Mouse (Mus musculus) hindbrain, embryonic 13.5 days (tissue): ENCODE results near the gene Mkrn2. TPM values are rescaled to one million over a fixed set of nuclear protein-coding genes. Genes with fewer than 3 reads are reported as not detected.
"Not testable (repeated sequence)": the region's sequence is repeated elsewhere in the genome, so short reads cannot be mapped to it uniquely, and the experiment has no call there.

Experiments used
- ATAC-seq: fragments of 200-750 bp; cut with Nextera tagmentation; 2 replicates; pipeline ENCODE4 v1.8.0; 2017; ENCODE audit warnings: moderate TSS enrichment; ENCODE audit not compliant: low FRiP score
- H3K27ac ChIP-seq: fragments of 300-500 bp; sonication (generic); 2 replicates; pipeline ENCODE4 v1.5.1; 2015; ENCODE audit warnings: inconsistent platforms, mild to moderate bottlenecking, moderate library complexity
- H3K27me3 ChIP-seq: fragments of 300-500 bp; sonication (generic); 2 replicates; pipeline ENCODE4 v1.6.1; 2015; ENCODE audit warnings: mild to moderate bottlenecking, inconsistent platforms
- H3K36me3 ChIP-seq: fragments of 300-500 bp; sonication (generic); 2 replicates; pipeline ENCODE4 v1.6.1; 2015; ENCODE audit warnings: mild to moderate bottlenecking, inconsistent platforms
- H3K4me1 ChIP-seq: fragments of 300-500 bp; sonication (generic); replicated peaks from 2 replicates; pipeline ENCODE4 v1.6.1; 2015; ENCODE audit warnings: inconsistent platforms
- H3K4me2 ChIP-seq: fragments of 300-500 bp; sonication (generic); 2 replicates; pipeline ENCODE4 v1.6.1; 2015; ENCODE audit warnings: inconsistent platforms, mild to moderate bottlenecking, moderate library complexity
- H3K4me3 ChIP-seq: fragments of 300-500 bp; sonication (generic); 2 replicates; pipeline ENCODE4 v1.5.1; 2015; ENCODE audit warnings: mild to moderate bottlenecking, inconsistent platforms
- H3K9ac ChIP-seq: fragments of 300-500 bp; sonication (generic); 2 replicates; pipeline ENCODE4 v1.6.1; 2015; ENCODE audit warnings: mild to moderate bottlenecking, inconsistent platforms
- H3K9me3 ChIP-seq: fragments of 300-500 bp; sonication (generic); 2 replicates; pipeline ENCODE4 v1.6.1; 2016; ENCODE audit warnings: inconsistent platforms
- WGBS: fragments of 180-500 bp; shearing (Covaris S2); methylation state at CpG from one replicate; pipeline ENCODE4 v1.1.7; 2015; 5-methylcytosine and 5-hydroxymethylcytosine counted together
- polyA plus RNA-seq: library from polyadenylated mRNA; unstranded; fragments of >200 nt; fragmentation: Nextera tagmentation; extraction: Ambion mirVana; gene quantifications from 2 replicates; pipeline ENCODE4 v1.2.1, GENCODE M21; 2015

Mkrn2 gene
- polyA plus RNA-seq, 1 experiment from 2014 or later: 36.7 TPM

DNA sequence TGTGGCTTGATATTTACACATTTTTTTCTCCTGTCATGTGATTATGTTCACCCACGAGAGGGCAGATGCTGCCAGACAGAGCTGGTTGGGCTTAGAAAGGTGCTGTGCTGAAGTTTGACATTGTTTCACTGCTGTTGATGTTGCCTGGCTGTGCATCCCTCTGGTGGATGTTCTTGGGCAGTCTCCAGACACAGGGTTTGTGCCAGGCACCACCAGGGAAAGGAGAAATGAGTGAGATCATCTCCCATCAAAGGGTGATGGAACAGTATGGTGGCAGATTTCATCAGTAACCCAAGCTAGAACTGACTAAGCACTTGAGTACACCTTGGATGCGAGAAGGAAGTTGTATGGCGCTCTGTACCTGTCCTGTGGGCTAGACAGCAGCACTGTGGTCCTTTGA, 14.3 kb downstream of the Mkrn2 start:
- ATAC-seq: no peak
- H3K4me2 ChIP-seq: no peak overlapping the region
- no peak overlapping the region for H3K4me3 ChIP-seq
- H3K9me3 ChIP-seq: no peaks in the 10 kb centered on the region
- no peaks in the 10 kb centered on the region for H3K27me3 ChIP-seq
- H3K4me1 ChIP-seq: no peaks in the 10 kb centered on the region
- H3K27ac ChIP-seq: no peak overlapping the region
- 91% methylated on average over 3 of the region's 3 CpGs for WGBS
- no peak overlapping the region for H3K9ac ChIP-seq
- H3K36me3 ChIP-seq: peaks cover 95% of the 10 kb centered on the region

DNA sequence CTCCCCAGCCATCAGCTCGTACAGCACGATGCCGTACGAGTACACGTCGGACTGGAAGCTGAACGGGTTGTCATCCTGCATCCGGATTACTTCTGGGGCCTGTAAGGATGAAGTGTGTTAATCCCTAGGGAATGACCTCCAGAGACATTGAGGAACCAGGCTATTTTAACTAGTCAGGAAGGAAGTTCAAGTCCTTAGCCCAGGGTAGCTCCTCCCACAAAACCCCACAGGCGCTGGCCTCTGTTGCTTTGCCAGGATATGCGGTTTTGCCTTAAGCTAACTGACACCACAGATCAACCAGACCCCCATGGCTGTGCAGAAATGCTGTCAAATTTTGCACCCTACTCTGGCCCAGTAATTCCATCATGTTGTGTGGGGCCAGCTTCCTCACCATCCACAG, 18.1 kb downstream of the Mkrn2 start:
- WGBS: 92% methylated on average over 10 of the region's 10 CpGs
- peaks cover 100% of the 10 kb centered on the region for H3K36me3 ChIP-seq
- H3K4me2 ChIP-seq: no peak overlapping the region
- no peaks in the 10 kb centered on the region for H3K4me1 ChIP-seq
- H3K9ac ChIP-seq: no peak overlapping the region
- H3K27ac ChIP-seq: no peak overlapping the region
- H3K4me3 ChIP-seq: no peak overlapping the region
- no peak for ATAC-seq
- H3K27me3 ChIP-seq: no peaks in the 10 kb centered on the region
- H3K9me3 ChIP-seq: no peaks in the 10 kb centered on the region

DNA sequence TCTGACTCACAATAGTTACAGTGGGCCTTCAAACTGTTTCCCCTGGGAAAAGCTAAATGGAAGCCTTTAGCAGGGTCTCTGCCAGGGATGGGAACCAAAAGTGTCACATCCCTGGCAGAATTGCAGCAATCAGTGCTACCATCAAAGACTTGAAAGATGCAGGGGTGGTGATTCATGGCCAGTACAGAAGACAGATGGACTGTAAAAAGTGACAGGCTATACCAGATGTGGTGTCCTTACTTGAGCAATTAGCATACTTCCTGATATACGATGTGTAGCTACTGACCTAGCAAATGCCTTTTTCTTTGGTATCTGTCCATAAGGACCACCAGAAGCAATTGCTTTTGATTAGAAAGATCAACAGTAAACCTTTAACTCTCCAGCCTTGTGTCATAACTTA, 19.2 kb downstream of the Mkrn2 start:
- H3K4me1 ChIP-seq: no peaks in the 10 kb centered on the region
- H3K36me3 ChIP-seq: peaks cover 100% of the 10 kb centered on the region
- H3K4me2 ChIP-seq: no peak overlapping the region
- H3K27ac ChIP-seq: no peak overlapping the region
- H3K9ac ChIP-seq: no peak overlapping the region
- H3K4me3 ChIP-seq: no peak overlapping the region
- no peak for ATAC-seq
- no peaks in the 10 kb centered on the region for H3K27me3 ChIP-seq
- no peaks in the 10 kb centered on the region for H3K9me3 ChIP-seq
- 85% methylated on average over 1 of the region's 1 CpGs for WGBS

DNA sequence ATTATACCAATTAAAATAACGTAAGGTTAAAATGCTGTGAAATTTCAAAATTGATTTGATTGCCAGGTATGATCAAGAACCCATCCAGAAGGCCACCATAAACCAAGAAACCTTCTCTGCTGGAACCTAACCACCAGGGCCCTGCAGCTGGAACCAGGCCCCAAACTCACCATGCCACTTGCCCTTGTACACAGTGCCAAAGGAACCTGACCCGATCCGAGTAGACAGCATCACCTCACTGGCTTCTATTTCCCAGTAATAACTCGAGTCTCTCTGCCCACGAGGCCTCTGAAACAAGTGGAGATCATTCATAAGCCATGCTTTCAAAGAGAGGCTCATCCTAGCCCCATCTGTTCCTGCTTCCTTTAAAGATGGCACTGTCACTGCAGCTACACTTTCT, 24.4 kb downstream of the Mkrn2 start:
- H3K27me3 ChIP-seq: no peaks in the 10 kb centered on the region
- 96% methylated on average over 5 of the region's 5 CpGs for WGBS

DNA sequence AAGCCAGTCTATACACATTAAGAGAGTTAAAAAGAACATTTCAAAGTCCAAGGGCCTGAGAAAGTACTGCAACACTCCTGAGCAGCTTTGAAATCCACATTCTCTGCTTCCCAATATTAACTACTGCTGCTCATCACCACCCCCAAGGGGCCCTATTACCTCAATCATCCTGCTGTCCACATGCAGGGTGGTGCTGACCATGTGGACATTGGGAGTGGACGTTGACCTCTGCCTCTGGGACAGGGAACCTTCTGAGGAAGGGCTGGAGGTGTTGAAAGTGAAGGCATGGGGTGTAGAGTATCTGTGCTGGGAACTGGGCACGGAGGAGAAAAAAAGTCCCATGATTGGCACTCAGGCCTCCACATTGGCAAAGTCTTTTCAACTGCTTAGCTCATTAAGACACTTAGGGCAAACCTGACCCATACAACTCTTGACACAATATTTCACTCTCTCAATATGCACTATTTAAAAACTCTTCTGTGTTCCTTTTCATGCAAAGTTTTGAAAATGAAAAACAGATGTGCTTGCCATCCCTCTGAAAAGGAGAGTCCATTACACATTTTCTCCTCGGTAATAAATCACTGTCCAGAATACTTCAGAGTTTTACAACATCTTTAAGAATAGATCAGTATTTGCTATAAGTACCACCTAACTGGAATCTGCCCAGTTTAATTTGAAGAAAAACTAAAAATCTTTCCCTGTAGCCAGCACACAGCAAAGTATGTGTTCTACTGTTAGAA, 29.5 kb downstream of the Mkrn2 start:
- Histone ChIP-seq H3K36me3 (peaks cover 87% of the 10 kb centered on the region), H3K9ac (no peak overlapping the region), H3K4me3 (no peak overlapping the region), H3K27me3 (no peaks in the 10 kb centered on the region), H3K9me3 (no peaks in the 10 kb centered on the region), H3K4me1 (no peaks in the 10 kb centered on the region), H3K27ac (no peak overlapping the region), H3K4me2 (no peak overlapping the region)
- WGBS: 92% methylated on average over 3 of the region's 3 CpGs
- ATAC-seq: no peak

More for the DNA sequence above, 24.4 kb downstream of the Mkrn2 start:
- Histone ChIP-seq H3K4me3 (no peak overlapping the region), H3K4me1 (no peaks in the 10 kb centered on the region), H3K4me2 (no peak overlapping the region), H3K9ac (no peak overlapping the region), H3K36me3 (peaks cover 92% of the 10 kb centered on the region), H3K27ac (no peak overlapping the region), H3K9me3 (no peaks in the 10 kb centered on the region)
- no peak for ATAC-seq

DNA sequence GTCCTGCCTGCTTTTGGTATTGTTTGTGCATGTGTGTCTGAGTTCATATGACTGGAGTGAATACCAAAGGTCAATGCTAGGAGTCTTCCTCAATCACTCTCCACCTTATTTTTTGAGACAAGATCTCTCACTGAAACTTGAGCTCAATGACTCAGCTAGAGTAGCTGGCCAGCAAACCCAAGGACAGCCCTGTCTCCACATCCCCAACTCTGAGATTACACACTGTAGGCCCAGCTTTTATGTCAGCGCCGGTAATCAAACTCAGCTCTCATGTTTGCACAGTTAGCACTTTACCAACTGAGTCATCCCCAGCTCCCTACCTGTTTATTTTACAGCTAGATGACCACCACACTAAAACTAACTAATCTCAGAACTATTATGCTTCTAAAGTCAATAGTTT, 32.3 kb downstream of the Mkrn2 start:
- no peak for ATAC-seq
- H3K27me3 ChIP-seq: no peaks in the 10 kb centered on the region
- H3K36me3 ChIP-seq: peaks cover 81% of the 10 kb centered on the region
- no peak overlapping the region for H3K9ac ChIP-seq
- H3K4me2 ChIP-seq: no peak overlapping the region
- no peaks in the 10 kb centered on the region for H3K4me1 ChIP-seq
- H3K27ac ChIP-seq: no peak overlapping the region
- H3K4me3 ChIP-seq: no peak overlapping the region
- no peaks in the 10 kb centered on the region for H3K9me3 ChIP-seq
- 97% methylated on average over 2 of the region's 2 CpGs for WGBS

DNA sequence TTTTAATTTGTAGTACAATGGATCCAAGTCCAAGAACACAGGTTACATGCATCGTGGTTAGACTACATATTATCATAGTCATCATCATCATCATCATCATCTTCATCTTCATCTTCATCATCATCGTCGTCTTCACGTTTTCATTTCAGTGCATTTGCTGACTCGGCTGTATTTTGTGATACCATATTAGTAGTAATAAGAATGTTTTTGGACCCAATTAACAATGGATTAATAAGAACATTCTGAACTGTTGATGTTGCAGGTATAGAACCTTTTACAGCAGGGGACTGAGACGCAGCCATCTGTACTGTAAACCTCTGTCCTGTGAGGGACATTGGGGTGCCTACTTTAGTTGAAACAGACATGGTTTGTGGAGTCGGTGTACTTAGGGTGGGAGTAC, 36.5 kb downstream of the Mkrn2 start:
- not testable (repeated sequence) for H3K27me3 ChIP-seq, H3K4me3 ChIP-seq, H3K27ac ChIP-seq, H3K4me1 ChIP-seq, H3K4me2 ChIP-seq, H3K9ac ChIP-seq, H3K9me3 ChIP-seq, ATAC-seq
- H3K36me3 ChIP-seq: peaks cover 61% of the 10 kb centered on the region
- WGBS: 94% methylated on average over 7 of the region's 7 CpGs

DNA sequence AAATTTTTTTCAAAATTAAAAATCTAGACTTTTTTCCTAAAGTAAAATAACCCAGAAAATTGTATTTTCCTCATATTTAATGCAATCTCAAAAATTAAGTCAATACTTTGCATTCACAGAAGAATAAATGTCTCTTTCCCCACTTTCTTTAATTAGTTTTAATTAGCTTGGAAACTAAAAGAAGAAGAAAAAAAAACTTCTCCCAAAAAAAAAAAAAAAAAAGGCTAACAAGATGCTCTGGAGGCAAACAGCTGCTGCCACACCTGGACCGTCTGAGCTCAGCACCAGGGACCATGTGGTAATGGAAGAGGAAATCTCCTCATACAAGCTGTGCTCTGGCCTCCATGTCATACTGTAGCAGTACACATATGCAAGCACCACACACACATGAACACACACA, 41.6 kb downstream of the Mkrn2 start:
- no peak for ATAC-seq
- no peaks in the 10 kb centered on the region for H3K27me3 ChIP-seq
- peaks cover 20% of the 10 kb centered on the region for H3K36me3 ChIP-seq
- H3K4me2 ChIP-seq: no peak overlapping the region
- no peaks in the 10 kb centered on the region for H3K9me3 ChIP-seq
- no peak overlapping the region for H3K9ac ChIP-seq
- no peak overlapping the region for H3K27ac ChIP-seq
- 63% methylated on average over 1 of the region's 1 CpGs for WGBS
- H3K4me3 ChIP-seq: no peak overlapping the region
- H3K4me1 ChIP-seq: peaks cover 9% of the 10 kb centered on the region

DNA sequence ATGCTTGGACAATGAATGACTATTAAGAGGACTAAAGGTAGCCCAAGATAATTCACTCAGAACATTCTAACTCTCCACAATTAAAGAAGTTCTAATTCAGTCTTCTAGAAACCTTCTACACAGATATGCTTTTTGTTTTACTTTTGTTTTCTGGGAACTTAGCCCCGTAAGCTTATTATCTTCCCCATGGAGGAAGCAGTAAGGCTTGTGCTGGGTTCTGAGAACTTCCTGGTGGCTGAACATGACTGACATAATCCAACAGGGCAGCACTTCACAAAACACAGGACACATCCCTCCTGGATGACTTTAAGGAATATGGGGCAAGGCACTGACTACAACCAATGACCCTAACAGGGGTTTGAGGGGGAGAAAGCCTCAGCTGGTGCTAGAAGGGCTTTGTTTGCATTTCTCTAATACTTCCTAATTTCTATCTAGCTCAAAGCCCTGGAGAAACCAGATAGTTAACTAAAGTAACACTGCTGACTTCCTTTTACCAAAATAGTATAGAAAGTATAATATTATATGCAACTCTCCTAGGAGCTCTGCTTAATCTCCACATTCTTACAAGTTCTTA, 48.2 kb downstream of the Mkrn2 start:
- ATAC-seq: no peak
- 87% methylated on average over 1 of the region's 1 CpGs for WGBS

DNA sequence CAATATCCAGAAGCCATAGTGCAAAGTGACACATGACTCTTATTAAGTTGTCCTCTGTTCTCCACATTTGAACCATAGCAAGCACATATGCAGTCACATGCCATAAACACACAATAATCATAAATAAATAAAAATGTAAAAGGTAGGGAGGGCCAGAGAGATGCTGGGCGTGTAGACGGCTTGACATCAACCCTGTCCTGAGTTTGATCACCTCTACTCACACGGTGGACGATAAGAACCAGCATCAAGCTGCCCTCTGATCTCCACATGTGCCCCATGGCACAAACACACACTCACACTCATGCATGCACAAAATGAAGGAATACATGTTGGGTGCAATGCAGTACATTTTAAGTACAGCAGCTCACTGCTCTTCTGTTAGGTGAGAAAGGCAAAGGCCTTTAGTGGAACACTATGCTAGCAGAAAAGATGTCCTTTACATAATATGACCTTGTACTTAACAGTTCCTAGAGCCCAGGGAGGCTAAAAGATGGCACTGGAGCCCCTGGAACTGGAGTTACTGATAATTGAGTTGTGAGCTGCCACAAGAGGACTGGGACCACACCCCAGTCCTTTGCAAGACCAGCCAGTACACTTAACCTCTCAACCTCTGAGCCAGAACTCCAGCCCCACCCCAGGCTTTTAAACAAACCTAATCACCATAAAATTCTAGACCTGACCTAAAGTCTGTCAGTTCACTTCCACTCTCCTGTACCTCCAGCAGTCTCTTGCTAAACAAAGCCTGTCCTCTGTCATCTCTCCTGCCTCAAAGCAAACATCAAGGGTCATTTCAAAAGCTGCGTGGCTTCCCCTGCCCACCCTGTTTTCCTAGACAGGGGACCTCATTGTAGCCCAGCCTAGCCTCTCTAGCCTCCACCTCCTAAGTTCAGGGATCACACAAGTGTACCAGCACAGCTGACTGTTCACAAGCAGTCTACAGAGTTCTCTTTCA, 49.0 kb downstream of the Mkrn2 start:
- ATAC-seq: no peak
- peaks cover 43% of the 10 kb centered on the region for H3K4me1 ChIP-seq
- no peak overlapping the region for H3K9ac ChIP-seq
- 59% methylated on average over 5 of the region's 5 CpGs for WGBS
- H3K36me3 ChIP-seq: no peaks in the 10 kb centered on the region
- no peaks in the 10 kb centered on the region for H3K27me3 ChIP-seq
- no peak overlapping the region for H3K4me3 ChIP-seq
- H3K9me3 ChIP-seq: no peaks in the 10 kb centered on the region
- H3K27ac ChIP-seq: no peak overlapping the region
- H3K4me2 ChIP-seq: no peak overlapping the region

More for the DNA sequence above, 48.2 kb downstream of the Mkrn2 start:
- no peak overlapping the region for H3K27ac ChIP-seq
- no peaks in the 10 kb centered on the region for H3K9me3 ChIP-seq
- peaks cover 43% of the 10 kb centered on the region for H3K4me1 ChIP-seq
- no peaks in the 10 kb centered on the region for H3K27me3 ChIP-seq
- no peak overlapping the region for H3K4me2 ChIP-seq
- H3K36me3 ChIP-seq: no peaks in the 10 kb centered on the region
- no peak overlapping the region for H3K4me3 ChIP-seq
- H3K9ac ChIP-seq: no peak overlapping the region

DNA sequence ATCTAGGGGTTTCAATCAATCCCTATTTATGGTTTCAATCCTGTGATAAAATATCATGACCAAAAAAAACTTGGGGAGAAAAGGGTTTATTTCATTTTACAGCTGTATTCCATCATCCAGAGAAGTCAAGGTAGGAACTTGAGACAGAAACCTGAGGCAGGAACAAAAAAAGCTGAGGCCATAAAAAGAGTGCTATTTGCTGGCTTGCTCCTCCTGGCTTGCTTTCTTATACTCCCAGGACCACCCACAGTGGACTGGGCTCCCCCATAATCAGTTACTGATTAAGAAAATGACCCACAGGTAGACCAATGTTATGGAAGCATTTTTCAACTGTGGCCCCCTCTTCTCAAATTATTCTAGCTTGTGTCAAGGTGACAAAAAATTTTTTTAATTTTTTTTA, 50.0 kb downstream of the Mkrn2 start:
- no peak overlapping the region for H3K9ac ChIP-seq
- H3K4me3 ChIP-seq: no peak overlapping the region
- no peak overlapping the region for H3K4me2 ChIP-seq
- no peak overlapping the region for H3K27ac ChIP-seq
- H3K27me3 ChIP-seq: no peaks in the 10 kb centered on the region
- peaks cover 48% of the 10 kb centered on the region for H3K4me1 ChIP-seq
- no peak for ATAC-seq
- H3K9me3 ChIP-seq: no peaks in the 10 kb centered on the region
- H3K36me3 ChIP-seq: no peaks in the 10 kb centered on the region

DNA sequence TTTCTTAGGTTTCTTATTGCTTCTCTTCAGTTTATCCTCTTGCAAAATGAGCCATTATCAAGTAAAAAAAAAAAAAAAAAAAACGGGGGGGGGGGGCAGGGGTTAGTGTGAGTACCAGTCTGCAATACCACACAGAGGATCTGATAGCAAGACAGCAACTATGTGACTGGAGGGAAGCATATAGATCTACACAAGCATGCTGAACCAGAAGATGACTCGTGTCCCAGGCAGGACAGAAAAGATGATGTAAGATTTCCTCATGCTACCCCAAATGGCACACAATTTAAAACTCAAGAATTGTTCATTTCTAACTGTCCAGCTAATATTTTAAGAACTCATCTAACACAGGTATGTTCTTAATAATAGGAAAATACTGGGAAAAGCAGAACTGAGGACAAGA, 52.2 kb downstream of the Mkrn2 start:
- no peak overlapping the region for H3K27ac ChIP-seq
- WGBS: 49% methylated on average over 2 of the region's 2 CpGs

More for the DNA sequence above, 52.2 kb downstream of the Mkrn2 start:
- Histone ChIP-seq H3K36me3 (no peaks in the 10 kb centered on the region), H3K4me3 (no peak overlapping the region), H3K9me3 (no peaks in the 10 kb centered on the region), H3K4me2 (no peak overlapping the region), H3K4me1 (peaks cover 49% of the 10 kb centered on the region), H3K9ac (no peak overlapping the region), H3K27me3 (no peaks in the 10 kb centered on the region)
- ATAC-seq: no peak
